Mouse (Mus musculus): ENCODE measurements around the gene Pum1.
"Not testable (repeated sequence)": the region's sequence is repeated elsewhere in the genome, so short reads cannot be mapped to it uniquely, and the experiment has no call there.

Pum1 gene

DNA sequence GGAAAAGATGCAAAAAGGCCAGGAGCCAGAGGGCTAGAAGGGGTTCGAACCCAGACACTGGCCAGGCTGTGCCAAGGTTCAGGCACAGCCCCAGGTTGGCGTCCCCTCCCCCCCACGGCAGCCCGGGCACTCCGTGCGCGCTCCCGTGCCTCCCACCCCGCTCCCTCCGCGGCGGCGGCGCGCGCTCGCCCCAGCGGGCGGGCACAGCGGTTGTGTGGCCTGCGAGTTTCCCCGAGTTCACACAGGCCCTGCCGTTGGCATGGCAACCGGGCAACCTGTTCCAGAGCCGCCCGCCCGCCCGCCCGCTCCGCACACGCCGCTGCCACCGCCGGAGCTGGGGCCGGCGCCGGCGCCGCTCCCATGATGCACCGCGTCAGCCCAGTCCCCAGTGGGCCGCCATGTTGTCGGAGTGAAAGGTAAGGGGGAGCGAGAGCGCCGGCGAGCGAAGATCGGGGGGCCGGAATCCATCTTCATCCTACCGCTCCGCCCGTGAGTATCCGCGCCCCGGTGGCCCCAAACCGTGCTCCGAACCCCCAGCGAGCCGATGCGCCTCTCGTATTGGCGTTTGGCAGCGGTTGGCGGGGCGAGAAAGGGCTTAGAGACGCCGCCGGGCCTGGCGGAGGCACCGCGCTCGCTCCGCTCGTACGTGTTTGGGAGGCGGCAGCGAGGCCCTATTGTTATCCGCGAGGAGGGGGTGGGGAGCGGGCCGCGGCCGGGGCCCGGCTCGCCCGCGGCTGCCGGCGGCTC lies at the start of gene Pum1:
Gene Pum1, plus strand, starts transcription at position 343 of the 747 bp plus-strand sequence.
- DNase-seq (ENCODE audit: low read depth, low spot score), result peak; percentile 96

DNA sequence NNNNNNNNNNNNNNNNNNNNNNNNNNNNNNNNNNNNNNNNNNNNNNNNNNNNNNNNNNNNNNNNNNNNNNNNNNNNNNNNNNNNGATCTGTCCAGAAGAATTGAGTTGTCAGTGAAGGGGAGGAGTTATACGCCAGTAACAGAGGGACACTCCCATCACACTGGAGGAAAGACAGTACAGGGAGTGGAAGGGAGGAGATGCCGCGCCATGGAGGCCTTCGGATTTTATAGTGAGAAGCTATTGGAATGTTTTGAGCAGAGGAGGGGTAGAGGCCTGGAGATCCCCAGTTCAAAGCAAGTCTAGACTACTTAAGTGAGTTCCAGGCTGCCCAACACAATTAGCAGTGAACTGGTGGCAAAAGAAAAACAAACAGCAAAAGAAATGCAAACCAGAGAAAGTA lies 33.7 kb upstream of the Pum1 start:
- peak; percentile 66 for DNase-seq (ENCODE audit: low read depth, low spot score)

DNA sequence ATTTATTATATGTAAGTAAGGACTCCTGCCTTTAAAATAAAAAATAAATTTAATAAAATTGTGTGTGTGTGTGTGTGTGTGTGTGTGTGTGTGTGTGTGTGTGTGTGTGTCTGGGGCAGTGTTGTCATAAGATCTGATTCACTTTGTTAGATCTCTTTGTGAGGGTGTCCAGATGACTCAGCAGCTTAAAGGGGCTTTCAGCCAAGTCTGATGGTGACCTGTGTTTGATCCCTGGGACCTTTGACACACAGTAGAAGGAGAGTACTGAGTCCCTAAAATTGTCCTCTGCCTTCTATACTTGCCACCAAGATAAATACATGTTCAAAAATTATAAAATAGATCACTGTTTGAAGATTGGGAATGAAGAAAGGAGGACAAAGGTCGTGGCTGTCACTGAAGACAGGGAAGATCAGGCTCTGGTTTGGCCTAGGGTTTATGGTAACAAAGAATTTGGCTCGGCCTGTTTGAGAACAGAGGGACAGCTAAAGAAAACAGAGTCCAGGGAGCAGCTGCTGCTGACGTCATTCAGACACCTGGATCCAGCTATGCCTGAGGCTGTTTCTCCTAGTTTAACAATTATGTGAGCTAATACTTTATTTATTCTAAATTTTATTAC lies 32.8 kb upstream of the Pum1 start:
- DNase-seq (ENCODE audit: low read depth, low spot score), result peak; percentile 34

DNA sequence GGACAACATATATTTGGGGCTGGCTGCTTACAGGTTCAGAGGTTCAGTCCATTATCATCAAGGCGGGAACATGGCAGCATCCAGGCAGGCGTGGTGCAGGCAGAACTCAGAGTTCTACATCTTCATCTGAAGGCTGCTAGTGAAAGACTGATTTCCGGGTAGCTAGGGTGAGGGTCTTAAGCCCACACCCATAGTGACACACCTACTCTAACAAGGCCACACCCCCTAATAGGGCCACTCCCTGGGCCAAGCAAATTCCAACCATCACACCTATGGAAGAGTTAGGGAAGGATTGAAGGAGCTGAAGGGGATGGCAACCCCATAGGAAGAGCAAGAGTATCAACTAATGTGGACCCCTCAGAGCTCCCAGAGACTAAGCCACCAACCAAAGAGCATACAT lies 28.0 kb upstream of the Pum1 start:
- DNase-seq (ENCODE audit: low read depth, low spot score), result not testable (repeated sequence)

DNA sequence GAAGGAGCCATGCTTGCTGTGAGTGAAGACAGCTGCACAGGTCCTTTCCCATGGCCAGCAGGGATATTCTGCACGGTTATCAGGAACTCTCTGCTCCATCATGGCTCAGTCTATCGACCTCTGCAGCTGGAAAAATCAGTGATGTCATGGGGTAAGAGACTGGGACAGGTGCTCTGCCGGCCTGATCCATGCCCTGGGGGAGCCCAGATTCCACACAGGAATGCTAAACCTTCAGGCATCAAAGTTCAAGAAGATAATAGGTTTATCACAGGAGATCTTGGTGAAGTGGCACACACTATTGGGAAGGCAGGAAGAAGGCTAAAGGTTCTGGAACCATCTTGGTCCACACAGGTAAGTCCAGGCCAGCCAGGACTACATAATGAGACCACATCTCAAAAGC lies 26.4 kb upstream of the Pum1 start:
- DNase-seq (ENCODE audit: low read depth, low spot score), result no peak

DNA sequence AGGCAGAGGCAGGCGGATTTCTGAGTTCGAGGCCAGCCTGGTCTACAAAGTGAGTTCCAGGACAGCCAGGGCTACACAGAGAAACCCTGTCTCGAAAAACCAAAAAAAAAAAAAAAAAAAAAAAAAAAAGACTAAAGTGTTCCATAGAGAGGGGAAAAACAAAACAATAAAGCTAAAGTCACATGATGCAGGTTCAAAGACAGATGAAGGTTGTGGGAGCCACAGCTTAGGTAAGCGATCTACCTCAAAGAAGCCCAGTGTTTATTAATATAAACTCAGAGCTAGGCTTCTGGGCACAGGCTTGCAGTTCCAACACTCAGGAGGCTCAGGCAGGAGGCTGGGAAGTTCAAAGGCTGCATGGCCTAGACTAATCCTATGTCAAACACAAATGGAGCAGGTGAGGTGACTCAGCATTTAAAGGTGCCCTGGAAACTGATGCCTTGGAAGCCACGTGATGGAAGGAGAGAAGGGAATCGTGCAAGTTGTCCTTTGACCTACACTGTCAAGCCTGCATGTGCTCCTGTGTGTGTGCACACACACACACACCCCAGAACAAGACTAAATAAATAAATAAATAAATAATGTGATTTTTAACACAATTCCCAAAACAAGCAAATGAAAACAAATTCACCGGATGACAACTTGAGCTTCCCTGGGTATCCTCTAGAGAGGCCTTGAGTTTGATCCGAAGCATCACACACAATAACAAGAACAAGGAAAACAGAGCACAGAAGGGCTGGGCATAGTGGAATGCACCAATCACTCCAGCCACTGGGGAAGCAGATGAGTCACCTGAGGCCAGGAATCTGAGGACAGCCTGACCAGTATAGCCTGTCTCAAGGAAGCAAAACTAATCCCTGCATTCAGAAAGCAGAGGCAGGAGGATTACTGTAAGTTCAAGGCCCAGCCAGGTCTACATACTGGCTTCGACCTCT lies 25.4 kb upstream of the Pum1 start:
- no peak for DNase-seq (ENCODE audit: low read depth, low spot score)

DNA sequence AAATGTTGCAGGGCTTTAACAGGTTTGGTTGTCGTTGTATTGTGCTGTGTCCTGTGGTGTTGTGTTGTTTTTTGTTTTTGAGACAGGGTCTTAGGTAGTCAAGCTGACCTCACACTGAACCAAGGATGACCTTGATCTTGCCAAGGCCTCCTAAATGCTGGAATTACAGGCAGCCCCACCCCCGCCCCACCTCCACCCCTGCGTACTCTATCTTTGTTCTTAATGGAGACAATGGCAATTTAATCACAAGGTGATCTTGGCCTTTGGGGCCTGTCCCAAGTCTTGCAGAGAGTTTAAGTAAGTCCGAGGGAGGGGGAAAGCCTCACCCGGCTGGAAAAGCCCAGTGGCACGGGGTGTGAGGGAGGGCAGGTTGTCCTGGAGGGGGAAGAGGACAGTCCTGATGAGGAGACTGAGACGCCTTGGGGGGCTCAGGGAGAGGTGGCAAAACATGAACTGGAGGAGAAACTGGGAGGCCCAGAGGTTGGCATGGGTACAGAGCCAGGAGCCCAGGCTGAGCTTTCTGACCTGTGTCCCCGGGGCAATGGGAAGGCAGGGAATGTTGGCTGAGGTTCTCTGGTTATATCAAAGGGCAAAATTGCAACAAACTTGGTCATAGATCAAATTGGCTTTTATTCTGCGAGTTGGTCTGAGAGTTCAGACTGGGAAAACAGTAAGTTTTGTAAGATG lies 22.9 kb upstream of the Pum1 start:
- DNase-seq (ENCODE audit: low read depth, low spot score), result no peak

DNA sequence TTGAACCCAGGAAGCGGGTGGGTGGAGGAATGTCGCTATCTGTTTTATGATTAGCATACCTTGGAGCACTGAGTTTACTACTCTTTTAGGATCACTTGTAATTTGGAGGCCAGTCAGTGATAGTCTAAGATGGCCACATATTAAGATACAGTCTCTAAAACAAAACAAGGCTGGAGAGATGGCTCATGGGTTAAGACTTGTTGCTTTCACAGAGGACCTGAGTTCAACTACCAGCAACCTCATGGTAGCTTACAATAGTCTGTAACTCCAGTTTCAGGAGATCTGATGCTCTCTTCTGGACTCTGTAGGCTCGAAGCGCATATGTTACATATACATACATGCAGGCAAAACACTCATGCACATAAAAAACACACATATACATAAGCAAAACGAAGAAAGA lies 20.7 kb upstream of the Pum1 start:
- DNase-seq (ENCODE audit: low read depth, low spot score), result no peak

DNA sequence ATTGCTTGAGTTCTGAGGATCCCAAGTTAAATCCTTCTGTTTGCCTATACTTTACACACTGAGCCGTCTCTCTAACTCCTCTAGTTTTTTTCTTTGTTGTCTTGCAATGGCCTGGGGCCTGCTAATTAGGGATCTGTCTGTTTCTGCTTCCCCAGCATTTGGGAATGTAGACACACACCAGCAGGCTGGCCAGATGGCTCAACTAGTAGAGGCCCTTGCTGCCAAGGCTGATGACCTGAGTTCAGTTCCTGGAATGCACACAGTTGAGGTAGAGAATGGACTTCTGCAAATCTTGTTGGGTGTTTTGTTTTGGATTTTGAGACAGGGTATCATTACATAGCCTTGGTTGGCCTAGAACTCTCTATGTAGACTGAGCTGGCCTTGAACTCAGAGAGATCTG lies 17.7 kb upstream of the Pum1 start:
- no peak for DNase-seq (ENCODE audit: low read depth, low spot score)

DNA sequence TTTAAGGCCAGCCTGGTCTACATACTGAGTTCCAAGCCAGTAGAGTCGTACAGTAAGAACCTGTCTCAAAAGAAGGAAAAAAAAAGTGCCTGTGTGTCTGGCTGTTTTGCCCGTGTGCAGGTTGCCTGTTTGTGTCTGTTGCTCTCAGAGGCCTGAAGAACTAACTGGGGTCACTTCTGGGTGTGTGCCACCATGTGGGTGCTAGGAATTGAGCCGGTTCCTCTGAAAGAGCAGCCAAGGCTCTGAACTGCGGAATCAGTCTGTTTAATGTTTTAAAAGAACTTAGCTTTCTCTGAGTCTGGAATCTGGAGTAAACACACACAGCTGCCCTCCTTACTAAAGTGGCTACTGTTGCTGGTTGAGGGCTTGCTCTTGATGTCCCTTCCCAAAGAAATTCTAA lies 11.8 kb upstream of the Pum1 start:
- DNase-seq (ENCODE audit: low read depth, low spot score), result no peak

DNA sequence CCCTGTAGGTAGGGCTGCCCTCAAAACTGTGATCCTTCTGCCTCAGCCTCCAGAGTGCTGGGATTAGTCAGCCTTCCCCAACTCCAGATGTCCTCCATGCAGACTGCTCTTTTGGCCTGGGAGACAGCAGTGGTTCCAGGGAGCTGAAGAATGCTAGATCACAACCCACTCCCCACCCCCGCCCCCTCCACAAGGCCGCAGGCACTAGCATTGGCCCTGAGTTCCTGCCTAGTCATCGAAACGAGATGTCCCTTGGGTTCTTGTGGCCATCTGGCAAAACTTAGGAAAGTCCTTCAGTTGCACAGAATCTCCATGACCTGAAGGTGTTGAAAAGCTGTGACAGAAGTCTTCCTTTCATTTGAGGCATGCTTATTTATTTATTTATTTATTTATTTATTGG lies 10.6 kb upstream of the Pum1 start:
- DNase-seq (ENCODE audit: low read depth, low spot score), result peak; percentile 17

DNA sequence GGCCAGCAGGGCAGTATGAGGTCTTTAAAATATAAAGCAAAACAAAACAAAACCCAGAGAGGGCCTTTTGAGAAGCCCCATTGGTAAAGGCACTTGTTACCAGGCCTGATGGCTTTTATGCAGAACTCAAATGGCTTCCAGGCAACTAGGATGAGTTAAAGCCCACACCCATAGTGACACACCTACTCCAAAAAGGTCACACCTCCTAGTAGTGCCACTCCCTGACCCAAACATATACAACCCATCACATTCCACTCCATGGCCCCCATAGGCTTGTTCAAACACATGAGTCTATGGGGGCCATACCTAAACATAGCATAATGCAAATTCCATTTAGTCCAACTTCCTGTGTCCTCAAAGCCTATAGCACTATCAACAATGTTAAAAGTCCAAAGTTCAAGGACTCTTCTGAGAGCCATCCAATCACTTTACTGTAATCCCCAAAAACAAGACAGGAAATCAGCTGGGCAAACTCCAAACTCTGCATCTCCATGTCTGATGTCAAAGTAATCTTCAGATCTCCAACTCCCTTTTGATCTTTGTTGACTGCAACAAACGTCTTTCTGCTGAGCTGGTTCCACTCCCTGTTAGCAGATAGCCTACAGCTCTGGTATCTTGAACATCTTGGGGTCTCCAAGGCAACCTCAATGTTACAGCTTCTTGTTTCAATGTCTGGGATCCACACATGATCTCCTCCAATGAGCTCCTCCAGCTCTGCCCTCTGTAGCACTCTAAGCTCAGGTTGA lies 5.1 kb upstream of the Pum1 start:
- no peak for DNase-seq (ENCODE audit: low read depth, low spot score)

DNA sequence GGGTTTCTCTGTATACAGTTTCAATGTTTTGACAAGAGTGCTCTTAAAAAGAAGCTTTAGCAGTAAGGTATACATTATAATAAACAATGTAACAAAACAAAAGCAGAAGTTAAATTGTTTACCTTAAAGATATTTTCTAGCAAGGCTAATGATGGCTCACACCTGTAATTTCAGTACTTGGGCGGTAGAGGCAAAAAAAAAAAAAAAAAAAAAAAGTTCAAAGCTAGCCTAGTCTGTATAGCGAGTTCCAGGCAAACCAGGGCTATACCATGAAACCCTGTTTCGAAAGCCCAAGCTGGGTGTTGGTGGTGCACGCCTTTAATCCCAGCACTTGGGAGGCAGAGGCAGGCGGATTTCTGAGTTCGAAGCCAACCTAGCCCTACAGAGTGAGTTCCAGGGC lies 3.7 kb upstream of the Pum1 start:
- no peak for DNase-seq (ENCODE audit: low read depth, low spot score)

DNA sequence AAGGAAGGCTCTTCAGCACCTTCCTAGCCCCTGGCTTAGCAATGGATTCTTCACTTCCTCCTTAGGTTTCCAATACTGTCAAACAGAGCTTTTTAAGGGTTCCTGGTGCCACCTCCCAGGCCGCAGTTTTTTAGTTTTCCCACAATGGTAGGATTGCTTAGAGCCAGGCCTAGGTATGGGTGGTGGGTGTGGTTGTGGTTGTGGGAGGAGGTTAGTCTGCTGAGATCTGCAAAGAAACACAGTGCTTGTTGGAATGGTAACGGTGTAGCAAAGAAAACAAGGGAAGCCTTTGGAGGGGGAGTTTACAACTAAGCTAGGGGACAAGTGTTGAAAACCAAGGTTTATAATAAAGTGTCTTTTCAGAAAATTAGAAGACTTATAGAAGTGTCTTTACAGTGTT lies 3.0 kb upstream of the Pum1 start:
- no peak for DNase-seq (ENCODE audit: low read depth, low spot score)

DNA sequence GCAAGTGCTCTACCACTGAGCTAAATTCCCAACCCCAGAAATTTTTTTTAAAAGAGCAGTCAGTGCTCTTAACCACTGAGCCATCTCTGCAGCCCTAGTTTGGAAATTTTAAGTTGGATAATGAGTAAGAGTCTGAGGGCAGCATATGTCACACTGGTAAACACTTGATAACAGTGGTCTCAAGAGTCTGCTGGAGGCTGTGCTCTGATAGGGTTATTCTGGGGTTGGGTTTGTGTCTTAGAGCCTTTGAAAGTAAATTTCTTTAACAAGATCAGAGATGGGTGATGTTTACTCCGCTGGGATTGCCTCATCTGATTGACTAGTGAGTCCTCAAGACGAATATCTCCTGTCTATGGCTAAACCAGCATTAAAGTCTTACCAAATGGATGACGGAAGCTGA lies 2.0 kb upstream of the Pum1 start:
- no peak for DNase-seq (ENCODE audit: low read depth, low spot score)

DNA sequence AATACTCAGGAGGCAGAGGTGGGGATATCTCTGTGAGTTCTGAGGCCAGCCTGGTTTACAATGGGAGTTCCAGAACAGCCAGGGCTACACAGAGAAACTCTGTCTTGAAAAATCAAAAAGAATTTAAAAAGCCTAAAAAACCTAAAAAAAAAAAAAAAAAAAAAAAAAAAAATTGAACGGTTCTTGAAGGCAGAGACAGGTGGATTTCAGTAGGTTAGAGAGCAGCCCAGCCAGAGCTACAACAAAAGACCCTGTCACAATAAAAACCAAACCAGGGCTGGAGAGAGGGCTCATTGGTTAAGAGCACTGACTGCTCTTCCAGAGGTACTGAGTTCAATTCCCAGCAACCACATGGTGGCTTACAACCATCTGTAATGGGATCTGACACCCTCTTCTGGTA lies 816 bp upstream of the Pum1 start:
- DNase-seq (ENCODE audit: low read depth, low spot score), result not testable (repeated sequence)

DNA sequence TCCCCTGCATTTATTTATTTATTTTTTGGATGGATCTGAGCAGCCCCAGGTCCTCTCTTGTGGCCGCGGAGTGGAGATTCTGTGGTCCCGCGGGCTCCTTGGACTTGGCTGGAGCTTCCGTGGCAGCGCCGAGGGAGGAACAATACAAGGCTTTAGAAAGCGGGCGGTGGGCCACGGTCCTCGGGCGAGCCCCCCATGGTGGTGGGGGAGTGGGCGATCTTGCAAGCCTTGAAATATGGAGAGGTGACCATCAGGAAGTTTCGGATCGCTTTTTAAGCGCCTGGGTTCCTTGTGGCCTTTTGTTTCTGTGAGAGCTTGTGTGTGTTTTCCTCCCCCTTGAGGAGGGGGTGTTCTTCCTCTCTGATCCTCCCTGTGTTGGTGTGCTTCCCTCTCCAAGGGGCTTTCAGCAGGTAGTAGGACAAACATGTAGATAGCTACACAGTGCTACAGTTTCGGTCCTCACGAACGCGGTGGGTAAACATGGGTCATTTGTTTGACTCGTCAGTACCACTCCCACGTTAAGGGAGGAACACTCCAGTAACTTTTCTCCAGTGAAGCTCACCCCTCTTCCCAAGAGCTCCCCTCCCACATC lies 785 bp downstream of the Pum1 start:
- peak; percentile 54 for DNase-seq (ENCODE audit: low read depth, low spot score)

DNA sequence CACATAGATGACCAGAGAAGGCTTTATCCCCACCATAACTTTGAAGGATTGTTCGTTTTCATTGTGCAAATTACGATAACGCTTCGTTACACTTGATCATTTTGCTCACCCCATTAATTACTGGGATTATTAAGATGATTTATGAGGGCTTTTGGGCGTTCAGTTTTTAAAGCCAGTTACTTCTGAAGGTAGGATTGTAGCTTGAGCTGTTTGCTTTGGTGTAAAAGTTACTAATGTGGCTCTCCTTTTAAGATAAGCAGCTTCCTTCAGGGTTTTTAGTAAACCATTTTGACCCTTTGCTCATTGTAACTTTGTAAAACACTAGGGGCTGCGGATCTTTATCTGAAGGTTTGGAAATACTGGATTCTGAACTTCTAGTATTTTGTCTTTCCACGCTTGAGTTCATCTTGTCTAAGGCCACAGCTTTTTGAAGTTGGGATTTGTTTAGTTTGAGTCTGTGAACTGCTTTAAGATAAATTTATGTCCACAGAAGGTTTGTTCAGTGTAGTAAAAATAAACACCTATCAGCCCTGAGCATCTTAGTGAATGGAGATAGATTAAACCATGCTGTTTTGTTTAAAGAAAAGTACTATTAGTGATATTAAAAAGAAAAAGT lies 1.4 kb downstream of the Pum1 start:
- DNase-seq (ENCODE audit: low read depth, low spot score), result no peak

DNA sequence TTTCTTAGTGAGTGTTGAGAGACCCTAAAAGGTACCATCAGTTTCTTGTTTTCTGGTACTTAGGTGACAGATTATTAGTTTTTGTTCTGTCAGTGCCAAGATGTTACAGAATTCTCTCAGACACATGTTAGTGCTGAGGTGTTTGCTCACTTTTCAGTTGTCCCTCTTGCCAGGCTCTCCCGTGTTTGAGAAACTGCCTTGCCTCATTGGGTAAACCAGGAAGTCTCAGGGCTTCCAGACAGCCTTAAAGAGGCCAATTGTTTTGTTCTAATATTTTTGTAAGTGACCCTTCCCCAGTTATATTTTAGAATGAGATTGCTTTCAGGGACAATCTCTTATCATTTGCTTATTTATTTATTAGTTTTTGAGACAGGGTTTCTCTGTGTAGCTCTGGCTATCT lies 2.1 kb downstream of the Pum1 start:
- no peak for DNase-seq (ENCODE audit: low read depth, low spot score)

DNA sequence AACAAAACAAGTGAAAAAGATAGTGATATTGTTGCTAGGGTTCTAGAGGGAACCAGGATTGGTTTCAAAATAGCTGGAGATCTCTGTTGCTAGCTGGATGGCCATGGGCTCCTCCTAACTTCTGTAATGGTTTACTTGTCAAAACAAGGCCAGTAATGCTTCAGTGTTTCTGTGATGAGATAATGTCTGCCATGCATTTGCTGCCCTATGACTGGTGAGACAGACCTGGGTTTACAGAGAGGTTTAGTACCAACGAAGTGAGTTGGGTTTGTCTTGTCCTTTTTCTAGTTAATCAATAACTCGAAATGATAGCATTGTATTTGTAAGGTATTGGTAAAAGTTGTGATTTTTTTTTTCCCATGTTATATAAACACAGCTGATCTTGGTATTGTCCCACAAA lies 4.6 kb downstream of the Pum1 start:
- no peak for DNase-seq (ENCODE audit: low read depth, low spot score)

Data from mesoderm, embryonic 11.5 days (tissue).